8 mouse cellular contexts compared by ENCODE assay signal in genomic region chr2:76676401-76677226, GRCm38 (mm10). TPM values are rescaled to one million over a fixed set of nuclear protein-coding genes. Genes with fewer than 3 reads are reported as not detected.
DNase-seq lines count a peak whose midpoint lies in the region; ATAC-seq and TF ChIP-seq lines count a peak whose summit lies in the region.

No protein-coding gene starts in this region.

- H3K27ac ChIP-seq in lung, embryonic 15.5 days, result no peak overlapping the region
- no peak overlapping the region for H3K27ac ChIP-seq in embryonic facial prominence, embryonic 12.5 days
- H3K27ac ChIP-seq in limb, embryonic 13.5 days, result no peak overlapping the region
- no peak overlapping the region for H3K27ac ChIP-seq in small intestine, adult 2 months (ENCODE audit: insufficient read depth, low read depth, low read length)

- no peaks in the 10 kb centered on the region for H3K9me3 ChIP-seq in lung, embryonic 15.5 days
- no peaks in the 10 kb centered on the region for H3K9me3 ChIP-seq in embryonic facial prominence, embryonic 12.5 days
- no peaks in the 10 kb centered on the region for H3K9me3 ChIP-seq in limb, embryonic 13.5 days

- peak overlapping the region; percentile 97 for H3K4me3 ChIP-seq in lung, embryonic 15.5 days
- H3K4me3 ChIP-seq in embryonic facial prominence, embryonic 12.5 days, result peak overlapping the region; percentile 78
- peak overlapping the region; percentile 94 for H3K4me3 ChIP-seq in limb, embryonic 13.5 days
- 0 out of 2 replicates have a peak overlapping the region, but pooled peaks have one; percentile 14 for H3K4me3 ChIP-seq in small intestine, adult 2 months (ENCODE audit: low read depth, low read length)

- H3K4me2 ChIP-seq in lung, embryonic 15.5 days, result peak overlapping the region; percentile 75
- H3K4me2 ChIP-seq in embryonic facial prominence, embryonic 12.5 days (replicated peaks), result peak overlapping the region; percentile 56
- peak overlapping the region; percentile 72 for H3K4me2 ChIP-seq in limb, embryonic 13.5 days (replicated peaks)

- TF ChIP-seq CTCF in small intestine, adult 2 months (IDR thresholded peaks at IDR 0.05; ENCODE audit: extremely low read depth, insufficient read length, insufficient replicate concordance, low read depth, low read length), result no peak

- peak overlapping the region; percentile 88; the same call in 1 of the 2 replicates for H3K9ac ChIP-seq in lung, embryonic 15.5 days
- H3K9ac ChIP-seq in embryonic facial prominence, embryonic 12.5 days, result 0 out of 2 replicates have a peak overlapping the region, but pooled peaks have one; percentile 88
- peak overlapping the region; percentile 89 for H3K9ac ChIP-seq in limb, embryonic 13.5 days

- ATAC-seq in lung, embryonic 15.5 days (ENCODE audit: borderline replicate concordance, extremely low read depth, low FRiP score, low TSS enrichment), result no peak
- ATAC-seq in embryonic facial prominence, embryonic 12.5 days (ENCODE audit: insufficient number of reproducible peaks, insufficient read depth, low FRiP score, low TSS enrichment), result no peak
- no peak for ATAC-seq in limb, embryonic 13.5 days (ENCODE audit: low FRiP score, low read depth)

- H3K4me1 ChIP-seq in lung, embryonic 15.5 days, result peaks cover 32% of the 10 kb centered on the region
- H3K4me1 ChIP-seq in embryonic facial prominence, embryonic 12.5 days, result peaks cover 10% of the 10 kb centered on the region
- peaks cover 26% of the 10 kb centered on the region for H3K4me1 ChIP-seq in limb, embryonic 13.5 days
- H3K4me1 ChIP-seq in small intestine, adult 2 months (ENCODE audit: control insufficient read depth, insufficient read depth, insufficient read length, low read length), result peaks cover 14% of the 10 kb centered on the region; the same call in 1 of the 2 replicates

- peaks cover 9% of the 10 kb centered on the region; the same call in 1 of the 2 replicates for H3K36me3 ChIP-seq in lung, embryonic 15.5 days
- peaks cover 13% of the 10 kb centered on the region; the same call in 1 of the 2 replicates for H3K36me3 ChIP-seq in embryonic facial prominence, embryonic 12.5 days
- H3K36me3 ChIP-seq in limb, embryonic 13.5 days, result peaks cover 25% of the 10 kb centered on the region
- peaks cover 6% of the 10 kb centered on the region for H3K36me3 ChIP-seq in small intestine, adult 2 months (ENCODE audit: control insufficient read depth, insufficient read depth, low read length)

- no peak for DNase-seq in lung, postnatal 10 days
- no peak for DNase-seq in layer of hippocampus, postnatal 10 days (ENCODE audit: low spot score in 2 of 2)
- no peak for DNase-seq in adrenal gland, adult 2 months
- no peak for DNase-seq in urinary bladder, adult 18-20 months (ENCODE audit: low spot score in 2 of 2)

- 47% methylated on average over 13 of the region's 13 CpGs for WGBS in lung, embryonic 15.5 days
- WGBS in embryonic facial prominence, embryonic 12.5 days, result 60% methylated on average over 13 of the region's 13 CpGs
- 46% methylated on average over 13 of the region's 13 CpGs for WGBS in limb, embryonic 13.5 days
- 33% methylated on average over 13 of the region's 13 CpGs for WGBS in small intestine, adult 2 months

- no peak for TF ChIP-seq POLR2A in small intestine, adult 2 months (IDR thresholded peaks at IDR 0.05; ENCODE audit: low read depth, low read length)

- H3K27me3 ChIP-seq in lung, embryonic 15.5 days, result no peaks in the 10 kb centered on the region
- no peaks in the 10 kb centered on the region for H3K27me3 ChIP-seq in embryonic facial prominence, embryonic 12.5 days
- H3K27me3 ChIP-seq in limb, embryonic 13.5 days, result no peaks in the 10 kb centered on the region
- H3K27me3 ChIP-seq in small intestine, adult 2 months (ENCODE audit: control insufficient read depth, insufficient read depth, low read length), result no peaks in the 10 kb centered on the region

RNA-seq across cellular contexts. Expression of gene Plekha3, which starts 1.5 kb away (rescaled TPM):
- polyA plus RNA-seq in lung, embryonic 15.5 days (2015; fragmentation: Nextera tagmentation; extraction: Ambion mirVana), result 12.4 and 13.4 TPM in 2 replicates
- polyA plus RNA-seq in embryonic facial prominence, embryonic 12.5 days (2016; fragmentation: Nextera tagmentation; extraction: Ambion mirVana), result 15.2 and 15.8 TPM in 2 replicates
- 9.6 and 11.7 TPM in 2 replicates for polyA plus RNA-seq in limb, embryonic 13.5 days (2015; fragmentation: Nextera tagmentation; extraction: Ambion mirVana)
- polyA plus RNA-seq in small intestine, adult 2 months (2012; rRNA removed), result 3.9 and 9.2 TPM in 2 replicates
- total RNA-seq in layer of hippocampus, postnatal 10 days (2021), result 10 to 100 TPM; 25.5 to 28.2 TPM
- total RNA-seq in adrenal gland, adult 2 months (2021), result 10 to 100 TPM; 45.2 to 57.6 TPM
- polyA plus RNA-seq in adrenal gland, adult 2 months (2012; rRNA removed), result 15.2 and 16.6 TPM in 2 replicates

RNA-seq across cellular contexts. Expression of gene Fkbp7, which starts 3.7 kb away (rescaled TPM):
- polyA plus RNA-seq in lung, embryonic 15.5 days (2015; fragmentation: Nextera tagmentation; extraction: Ambion mirVana), result 70.3 and 73.3 TPM in 2 replicates
- 65.6 and 68.4 TPM in 2 replicates for polyA plus RNA-seq in embryonic facial prominence, embryonic 12.5 days (2016; fragmentation: Nextera tagmentation; extraction: Ambion mirVana)
- 103 and 113 TPM in 2 replicates for polyA plus RNA-seq in limb, embryonic 13.5 days (2015; fragmentation: Nextera tagmentation; extraction: Ambion mirVana)
- 0.14 TPM in 1 of 2 replicates, not detected in the other for polyA plus RNA-seq in small intestine, adult 2 months (2012; rRNA removed)
- 1 to 10 TPM; 4.7 to 5.8 TPM for total RNA-seq in layer of hippocampus, postnatal 10 days (2021)
- 10 to 100 TPM; 22.8 to 33.6 TPM for total RNA-seq in adrenal gland, adult 2 months (2021)
- polyA plus RNA-seq in adrenal gland, adult 2 months (2012; rRNA removed), result 0.21 and 0.57 TPM in 2 replicates

RNA-seq across cellular contexts. Expression of gene Pjvk, which starts 28.3 kb away (rescaled TPM):
- polyA plus RNA-seq in lung, embryonic 15.5 days (2015; fragmentation: Nextera tagmentation; extraction: Ambion mirVana), result 0.20 and 0.21 TPM in 2 replicates
- polyA plus RNA-seq in embryonic facial prominence, embryonic 12.5 days (2016; fragmentation: Nextera tagmentation; extraction: Ambion mirVana), result 0.56 and 0.61 TPM in 2 replicates
- 0.59 and 0.69 TPM in 2 replicates for polyA plus RNA-seq in limb, embryonic 13.5 days (2015; fragmentation: Nextera tagmentation; extraction: Ambion mirVana)
- polyA plus RNA-seq in small intestine, adult 2 months (2012; rRNA removed), result not detected in 2 replicates
- under 1 TPM; 0.85 to 0.98 TPM for total RNA-seq in layer of hippocampus, postnatal 10 days (2021)
- total RNA-seq in adrenal gland, adult 2 months (2021), result under 1 TPM in 1 of 2 experiments, not detected in 1; 0.24 TPM
- polyA plus RNA-seq in adrenal gland, adult 2 months (2012; rRNA removed), result not detected in 2 replicates

RNA-seq across cellular contexts. Expression of gene Prkra, which starts 28.8 kb away (rescaled TPM):
- polyA plus RNA-seq in lung, embryonic 15.5 days (2015; fragmentation: Nextera tagmentation; extraction: Ambion mirVana), result 68.2 and 73.7 TPM in 2 replicates
- 78.8 and 82.4 TPM in 2 replicates for polyA plus RNA-seq in embryonic facial prominence, embryonic 12.5 days (2016; fragmentation: Nextera tagmentation; extraction: Ambion mirVana)
- polyA plus RNA-seq in limb, embryonic 13.5 days (2015; fragmentation: Nextera tagmentation; extraction: Ambion mirVana), result 73.4 and 80.7 TPM in 2 replicates
- 7.9 and 15.5 TPM in 2 replicates for polyA plus RNA-seq in small intestine, adult 2 months (2012; rRNA removed)
- total RNA-seq in layer of hippocampus, postnatal 10 days (2021), result 10 to 100 TPM; 24.6 to 25.7 TPM
- 10 to 100 TPM; 21.0 to 25.2 TPM for total RNA-seq in adrenal gland, adult 2 months (2021)
- polyA plus RNA-seq in adrenal gland, adult 2 months (2012; rRNA removed), result 19.8 and 21.3 TPM in 2 replicates

Comparison
In these comparisons a context has a peak if more than half of its experiments do, and no peak if none do; other contexts are left out.
1. H3K4me3 ChIP-seq: peak in every context shown above with its lines; median percentile 97 in lung, embryonic 15.5 days; 94 in limb, embryonic 13.5 days; 78 in embryonic facial prominence, embryonic 12.5 days; 14 in small intestine, adult 2 months.
2. RNA of gene Fkbp7, which starts 3.7 kb away (polyA plus RNA-seq): 103 to 113 TPM in limb, embryonic 13.5 days, 70.3 to 73.3 TPM in lung, embryonic 15.5 days and 65.6 to 68.4 TPM in embryonic facial prominence, embryonic 12.5 days; 0.21 to 0.57 TPM in adrenal gland, adult 2 months and 0.14 TPM in small intestine, adult 2 months; every median in the first group is over 10 times any median in the second.
3. Peak in every context shown above with its lines, with median percentiles within 50 percentile points of each other: H3K4me2 ChIP-seq and H3K9ac ChIP-seq.